Mouse (Mus musculus): ENCODE measurements at regions not wholly inside any gene's neighbourhood (a gene's known extent, or its start where the extent isn't known, plus 50 kb on each side); places are given as distances from the start of the nearest gene placed in this dataset.

DNA sequence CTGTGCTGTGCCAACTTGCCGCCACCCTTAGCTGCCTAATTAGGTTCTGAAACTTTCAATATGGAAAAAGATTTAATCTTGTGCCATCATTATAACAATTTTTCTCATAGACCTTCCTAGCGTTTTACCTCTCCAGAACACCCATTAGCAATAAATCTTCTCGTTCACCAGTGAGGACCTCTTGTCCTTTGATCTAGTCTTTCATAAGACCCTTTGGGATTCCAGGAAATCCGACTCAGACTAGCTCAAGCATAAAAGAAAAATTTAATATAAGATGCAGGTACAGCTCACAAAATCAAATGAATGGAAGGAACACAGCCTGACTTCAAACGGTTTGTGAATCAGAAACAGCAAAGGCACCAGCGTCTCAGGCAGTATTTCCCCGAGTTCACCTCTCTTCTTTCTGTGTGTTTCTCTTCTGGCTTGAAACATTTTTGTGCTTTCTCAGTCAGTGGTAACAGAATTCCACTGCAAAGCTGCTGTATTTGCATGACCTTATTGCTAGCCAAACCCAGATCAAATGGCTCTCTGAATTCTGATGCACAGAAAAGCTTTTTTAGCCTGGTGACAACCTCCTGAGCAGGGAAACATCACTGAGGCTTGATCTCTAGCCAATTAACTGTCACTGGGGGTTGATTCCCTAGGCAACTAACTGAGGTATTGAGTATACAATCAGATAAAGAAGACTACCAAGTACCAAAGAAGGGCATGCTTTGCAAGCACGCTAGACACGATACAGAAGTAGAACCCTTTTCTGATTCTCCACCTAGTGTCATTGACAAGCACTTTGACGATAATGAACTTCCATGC lies 539.8 kb downstream of the Cenpc1 start:
- Histone ChIP-seq H3K27ac (replicated peaks; ENCODE audit: low read depth, low read length) (no peak overlapping the region), H3K27me3 (ENCODE audit: control insufficient read depth, insufficient read depth, low read length) (no peaks in the 10 kb centered on the region), H3K4me2 (replicated peaks; ENCODE audit: low read depth, low read length, severe bottlenecking) (no peak overlapping the region), H3K4me1 (ENCODE audit: control insufficient read depth, insufficient read depth, low read length) (no peaks in the 10 kb centered on the region), H3K36me3 (ENCODE audit: control insufficient read depth, insufficient read depth, low read length) (no peaks in the 10 kb centered on the region), H3K4me3 (replicated peaks; ENCODE audit: low read length) (no peak overlapping the region), H3K9me3 (ENCODE audit: control insufficient read depth, low read length) (no peaks in the 10 kb centered on the region), H3K9ac (ENCODE audit: low read depth, low read length, severe bottlenecking) (no peak overlapping the region)
- ATAC-seq (ENCODE audit: low FRiP score, low read depth) (no peak), DNase-seq (ENCODE audit: low spot score) (no peak)
- TF ChIP-seq POLR2A (IDR thresholded peaks at IDR 0.05; ENCODE audit: borderline replicate concordance, extremely low read depth, insufficient read depth, insufficient read length) = no peak
- 73% methylated on average over 10 of the region's 10 CpGs for whole genome bisulfite sequencing

DNA sequence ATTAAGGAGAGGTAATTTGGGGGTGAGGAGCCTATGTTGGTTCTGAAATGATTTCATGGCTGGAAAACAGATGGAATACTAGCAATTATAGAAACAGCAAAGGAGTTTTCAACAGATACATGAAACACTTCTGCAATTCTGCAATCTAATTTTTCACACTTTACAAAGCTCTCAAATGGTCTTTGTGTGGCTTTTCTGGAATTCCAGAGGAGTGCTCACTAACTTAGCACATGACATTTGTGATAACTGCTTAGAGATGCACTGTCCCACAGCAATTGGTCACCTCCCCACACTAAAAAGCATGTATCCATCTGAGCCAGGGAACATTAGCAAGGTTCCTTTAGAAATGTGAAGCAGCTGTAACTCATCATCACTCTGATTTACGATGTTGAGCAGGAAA lies 560.1 kb downstream of the Cenpc1 start:
- Histone ChIP-seq H3K36me3 (ENCODE audit: control insufficient read depth, insufficient read depth, low read length) (no peaks in the 10 kb centered on the region), H3K9ac (ENCODE audit: low read depth, low read length, severe bottlenecking) (no peak overlapping the region), H3K4me3 (replicated peaks; ENCODE audit: low read length) (no peak overlapping the region), H3K4me2 (replicated peaks; ENCODE audit: low read depth, low read length, severe bottlenecking) (no peak overlapping the region), H3K27me3 (ENCODE audit: control insufficient read depth, insufficient read depth, low read length) (no peaks in the 10 kb centered on the region), H3K9me3 (ENCODE audit: control insufficient read depth, low read length) (no peaks in the 10 kb centered on the region), H3K4me1 (ENCODE audit: control insufficient read depth, insufficient read depth, low read length) (no peaks in the 10 kb centered on the region), H3K27ac (replicated peaks; ENCODE audit: low read depth, low read length) (no peak overlapping the region)
- TF ChIP-seq POLR2A (IDR thresholded peaks at IDR 0.05; ENCODE audit: borderline replicate concordance, extremely low read depth, insufficient read depth, insufficient read length) = no peak
- DNase-seq (ENCODE audit: low spot score) = no peak
- 71% methylated on average over 1 of the region's 1 CpGs for WGBS
- no peak for ATAC-seq (ENCODE audit: low FRiP score, low read depth)

DNA sequence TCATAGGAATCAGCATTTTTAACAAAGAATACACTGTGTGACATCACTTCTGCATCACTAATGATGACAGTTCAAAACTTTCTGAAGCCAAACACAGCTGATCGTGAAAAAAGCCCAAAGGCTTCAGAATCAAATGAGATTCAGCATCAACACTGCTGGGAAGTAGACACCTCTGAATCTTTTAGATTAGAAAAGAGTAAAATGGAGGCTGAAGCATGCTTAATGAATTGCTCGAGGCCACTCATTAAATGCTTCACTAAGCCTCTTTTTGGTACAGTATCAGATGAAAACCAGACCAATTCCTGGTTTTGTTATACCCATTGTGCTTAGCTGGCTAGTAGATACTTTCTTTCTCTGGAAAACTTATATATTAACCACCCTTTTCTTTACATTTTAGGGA lies 568.1 kb downstream of the Cenpc1 start:
- no peaks in the 10 kb centered on the region for H3K9me3 ChIP-seq (ENCODE audit: control insufficient read depth, low read length)
- no peak overlapping the region for H3K4me2 ChIP-seq (replicated peaks; ENCODE audit: low read depth, low read length, severe bottlenecking)
- no peak overlapping the region for H3K9ac ChIP-seq (ENCODE audit: low read depth, low read length, severe bottlenecking)
- H3K36me3 ChIP-seq (ENCODE audit: control insufficient read depth, insufficient read depth, low read length) = no peaks in the 10 kb centered on the region
- TF ChIP-seq POLR2A (IDR thresholded peaks at IDR 0.05; ENCODE audit: borderline replicate concordance, extremely low read depth, insufficient read depth, insufficient read length) = no peak
- H3K27ac ChIP-seq (replicated peaks; ENCODE audit: low read depth, low read length) = no peak overlapping the region
- ATAC-seq (ENCODE audit: low FRiP score, low read depth) = no peak
- no peak overlapping the region for H3K4me3 ChIP-seq (replicated peaks; ENCODE audit: low read length)
- no peak for DNase-seq (ENCODE audit: low spot score)
- H3K4me1 ChIP-seq (ENCODE audit: control insufficient read depth, insufficient read depth, low read length) = no peaks in the 10 kb centered on the region
- 64% methylated on average over 2 of the region's 2 CpGs for WGBS
- no peaks in the 10 kb centered on the region for H3K27me3 ChIP-seq (ENCODE audit: control insufficient read depth, insufficient read depth, low read length)

DNA sequence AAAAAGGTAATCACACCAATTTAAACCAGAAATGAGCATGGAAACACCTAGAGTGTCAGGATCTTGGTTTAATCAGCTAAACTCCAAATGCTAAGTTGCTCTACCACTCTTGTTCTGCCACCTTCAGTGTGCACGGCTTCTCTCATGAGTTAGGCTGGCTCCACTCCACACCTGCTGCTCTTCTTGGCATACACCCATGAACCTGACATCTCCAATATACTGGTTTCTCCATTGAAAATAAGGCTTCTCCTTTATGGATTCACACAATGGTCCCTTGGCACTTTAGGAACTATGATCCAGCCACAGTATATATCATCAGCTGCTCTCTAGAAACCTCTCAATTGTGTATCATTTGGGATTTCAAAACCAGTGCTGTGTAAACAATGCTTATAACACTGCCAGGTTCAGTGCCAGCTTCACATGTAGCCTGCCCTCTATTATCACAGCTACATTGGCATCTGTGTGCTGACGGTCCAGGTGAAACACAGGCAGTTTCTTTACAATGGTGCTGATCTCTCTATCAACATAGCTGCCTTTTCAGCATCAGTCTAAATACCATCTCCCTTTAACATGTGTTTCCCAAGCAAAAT lies 579.6 kb downstream of the Cenpc1 start:
- 90% methylated on average over 2 of the region's 2 CpGs for WGBS
- Histone ChIP-seq H3K4me3 (replicated peaks; ENCODE audit: low read length) (no peak overlapping the region), H3K9ac (ENCODE audit: low read depth, low read length, severe bottlenecking) (no peak overlapping the region), H3K4me1 (ENCODE audit: control insufficient read depth, insufficient read depth, low read length) (no peaks in the 10 kb centered on the region), H3K27me3 (ENCODE audit: control insufficient read depth, insufficient read depth, low read length) (no peaks in the 10 kb centered on the region), H3K9me3 (ENCODE audit: control insufficient read depth, low read length) (no peaks in the 10 kb centered on the region), H3K36me3 (ENCODE audit: control insufficient read depth, insufficient read depth, low read length) (no peaks in the 10 kb centered on the region), H3K27ac (replicated peaks; ENCODE audit: low read depth, low read length) (no peak overlapping the region), H3K4me2 (replicated peaks; ENCODE audit: low read depth, low read length, severe bottlenecking) (no peak overlapping the region)
- DNase-seq (ENCODE audit: low spot score) (no peak), ATAC-seq (ENCODE audit: low FRiP score, low read depth) (no peak)
- no peak for TF ChIP-seq POLR2A (IDR thresholded peaks at IDR 0.05; ENCODE audit: borderline replicate concordance, extremely low read depth, insufficient read depth, insufficient read length)

DNA sequence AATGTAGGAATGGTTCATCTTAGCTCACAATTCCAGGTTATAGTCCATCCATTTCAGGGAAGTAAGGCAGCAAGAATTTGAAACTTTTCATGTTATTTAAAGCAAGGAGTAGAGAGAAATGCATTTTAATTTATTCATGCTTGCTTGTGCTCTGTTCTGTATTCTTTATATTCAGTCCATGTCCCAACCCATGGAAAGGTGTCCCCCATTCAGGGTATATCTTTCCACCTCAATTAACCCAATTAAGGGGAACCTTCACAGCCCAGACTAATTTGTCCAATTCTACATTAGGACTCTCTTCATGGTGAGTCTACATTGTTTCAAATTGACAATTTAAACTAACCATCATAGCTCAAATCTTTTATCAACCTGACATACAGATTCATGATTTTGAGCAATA lies 580.2 kb downstream of the Cenpc1 start:
- Histone ChIP-seq H3K27me3 (ENCODE audit: control insufficient read depth, insufficient read depth, low read length) (no peaks in the 10 kb centered on the region), H3K4me1 (ENCODE audit: control insufficient read depth, insufficient read depth, low read length) (no peaks in the 10 kb centered on the region), H3K9me3 (ENCODE audit: control insufficient read depth, low read length) (no peaks in the 10 kb centered on the region), H3K36me3 (ENCODE audit: control insufficient read depth, insufficient read depth, low read length) (no peaks in the 10 kb centered on the region), H3K27ac (replicated peaks; ENCODE audit: low read depth, low read length) (no peak overlapping the region), H3K9ac (ENCODE audit: low read depth, low read length, severe bottlenecking) (no peak overlapping the region), H3K4me3 (replicated peaks; ENCODE audit: low read length) (no peak overlapping the region), H3K4me2 (replicated peaks; ENCODE audit: low read depth, low read length, severe bottlenecking) (no peak overlapping the region)
- ATAC-seq (ENCODE audit: low FRiP score, low read depth) = no peak
- DNase-seq (ENCODE audit: low spot score) = no peak
- no peak for TF ChIP-seq POLR2A (IDR thresholded peaks at IDR 0.05; ENCODE audit: borderline replicate concordance, extremely low read depth, insufficient read depth, insufficient read length)
